ENCODE assay signal across 8 mouse cellular contexts in the genomic region with DNA sequence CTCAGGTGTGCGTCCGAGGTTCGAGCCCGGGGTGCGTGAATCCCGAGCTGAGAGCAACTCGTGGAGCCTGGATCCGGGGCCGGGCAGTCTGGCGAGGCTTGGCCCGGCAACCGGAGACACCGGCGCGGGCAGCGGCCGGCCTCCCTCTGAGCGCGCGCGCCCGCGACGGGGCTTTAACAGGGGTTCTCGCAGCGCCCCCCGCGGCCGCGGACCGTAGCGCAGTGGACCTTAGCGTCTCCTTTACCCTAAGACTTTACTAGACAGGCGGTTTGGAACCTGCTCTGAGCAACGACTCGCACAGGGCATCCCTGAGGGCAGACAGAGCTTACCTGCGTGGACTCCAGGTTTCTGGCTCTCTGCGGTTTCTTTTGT. TPM values are rescaled to one million over a fixed set of nuclear protein-coding genes. Genes with fewer than 3 reads are reported as not detected.
DNase-seq lines count a peak whose midpoint lies in the region; ATAC-seq and TF ChIP-seq lines count a peak whose summit lies in the region.

A gene (minus strand): TSS at position 167 of the 372 bp plus-strand sequence.

- peak; percentile 61 for TF ChIP-seq CTCF in liver, embryonic 14.5 days (IDR thresholded peaks at IDR 0.05; ENCODE audit: low read depth)
- peak; percentile 77 for TF ChIP-seq CTCF in stomach, postnatal 0 days (IDR thresholded peaks at IDR 0.05; ENCODE audit: low read depth)

- intact Hi-C loops in heart, postnatal 14 days (cut with DNase I): no loop called here

- peak within 1 kb of the TSS; percentile 79 for H3K4me2 ChIP-seq in forebrain, embryonic 16.5 days (ENCODE audit: low read length)
- peak within 1 kb of the TSS; percentile 51 for H3K4me2 ChIP-seq in liver, embryonic 14.5 days (ENCODE audit: low read depth)
- peak within 1 kb of the TSS; percentile 94 for H3K4me2 ChIP-seq in neural tube, embryonic 12.5 days (replicated peaks)
- peak within 1 kb of the TSS; percentile 83 for H3K4me2 ChIP-seq in stomach, postnatal 0 days (replicated peaks; ENCODE audit: low read depth)

- DNase-seq in CD8-positive naive resting alpha-beta T cell, adult 2 months (ENCODE audit: low read depth in 2 of 2, low spot score in 2 of 2): peak; percentile 56 to 69
- peak; percentile 7 for DNase-seq in cerebellum, adult 11-12 months
- DNase-seq in heart, postnatal 14 days: peak; percentile 90 to 92
- peak; percentile 95 for DNase-seq in kidney, postnatal 4 days
- peak in 2 of 3 experiments; percentile 14 to 19 for DNase-seq in liver, embryonic 14.5 days (ENCODE audit: low read depth in 3 of 3, low spot score in 3 of 3)
- DNase-seq in stomach, postnatal 0 days (ENCODE audit: low spot score): peak; percentile 89

- H3K4me3 ChIP-seq in forebrain, embryonic 16.5 days (replicated peaks; ENCODE audit: low read length): peak within 1 kb of the TSS; percentile 71
- peak within 1 kb of the TSS; percentile 30 to 44 for H3K4me3 ChIP-seq in liver, embryonic 14.5 days (ENCODE audit: insufficient read depth in 1 of 2, low read depth in 2 of 2, low read length in 2 of 2)
- peak within 1 kb of the TSS; percentile 61 for H3K4me3 ChIP-seq in neural tube, embryonic 12.5 days
- H3K4me3 ChIP-seq in stomach, postnatal 0 days (ENCODE audit: low read depth, low read length): peak within 1 kb of the TSS; percentile 64

- H3K9ac ChIP-seq in forebrain, embryonic 16.5 days (replicated peaks; ENCODE audit: low read depth, low read length): peak within 1 kb of the TSS; percentile 71
- no peak within 1 kb of the TSS for H3K9ac ChIP-seq in liver, embryonic 14.5 days (replicated peaks)
- H3K9ac ChIP-seq in neural tube, embryonic 12.5 days: peak within 1 kb of the TSS; percentile 70
- H3K9ac ChIP-seq in stomach, postnatal 0 days (ENCODE audit: low read length): peak within 1 kb of the TSS; percentile 63

- peaks cover 7% of the 10 kb centered on the region for H3K27me3 ChIP-seq in forebrain, embryonic 16.5 days (replicated peaks; ENCODE audit: control insufficient read depth, insufficient read depth, low read length)
- peaks cover 26% of the 10 kb centered on the region for H3K27me3 ChIP-seq in liver, embryonic 14.5 days (ENCODE audit: control insufficient read depth, insufficient read depth, low read length)
- peaks cover 24% of the 10 kb centered on the region for H3K27me3 ChIP-seq in neural tube, embryonic 12.5 days (replicated peaks)
- H3K27me3 ChIP-seq in stomach, postnatal 0 days (ENCODE audit: control insufficient read depth, insufficient read depth, low read length): no peaks in the 10 kb centered on the region

- no peak within 1 kb of the TSS for H3K27ac ChIP-seq in forebrain, embryonic 16.5 days (ENCODE audit: low read length)
- H3K27ac ChIP-seq in liver, embryonic 14.5 days: no peak within 1 kb of the TSS
- no peak within 1 kb of the TSS for H3K27ac ChIP-seq in neural tube, embryonic 12.5 days
- H3K27ac ChIP-seq in stomach, postnatal 0 days (replicated peaks): no peak within 1 kb of the TSS

- under 1% methylated on average over 38 of the region's 38 CpGs for WGBS in forebrain, embryonic 16.5 days
- WGBS in liver, embryonic 14.5 days (ENCODE audit: insufficient replicate concordance): 1% methylated on average over 38 of the region's 38 CpGs
- WGBS in neural tube, embryonic 12.5 days: under 1% methylated on average over 38 of the region's 38 CpGs
- under 1% methylated on average over 29 of the region's 38 CpGs for WGBS in stomach, postnatal 0 days

- no peaks in the 10 kb centered on the region for H3K36me3 ChIP-seq in forebrain, embryonic 16.5 days (ENCODE audit: control insufficient read depth, insufficient read depth)
- no peaks in the 10 kb centered on the region for H3K36me3 ChIP-seq in liver, embryonic 14.5 days (replicated peaks; ENCODE audit: control insufficient read depth, insufficient read depth, low read depth)
- no peaks in the 10 kb centered on the region for H3K36me3 ChIP-seq in neural tube, embryonic 12.5 days
- no peaks in the 10 kb centered on the region for H3K36me3 ChIP-seq in stomach, postnatal 0 days (ENCODE audit: control insufficient read depth, insufficient read depth, low read length)

- ATAC-seq in forebrain, embryonic 16.5 days: peak; percentile 93
- no peak for ATAC-seq in liver, embryonic 14.5 days (ENCODE audit: insufficient read depth)
- ATAC-seq in neural tube, embryonic 12.5 days (ENCODE audit: low FRiP score, low read depth): peak; percentile 87
- peak; percentile 85 for ATAC-seq in stomach, postnatal 0 days (ENCODE audit: low FRiP score, low TSS enrichment)

- peaks cover 5% of the 10 kb centered on the region; the same call in 1 of the 2 replicates for H3K4me1 ChIP-seq in forebrain, embryonic 16.5 days (replicated peaks; ENCODE audit: control insufficient read depth, insufficient read depth, low read length)
- H3K4me1 ChIP-seq in liver, embryonic 14.5 days (replicated peaks; ENCODE audit: control insufficient read depth in 2 of 2, insufficient read depth in 2 of 2, low read length in 1 of 2): no peaks in the 10 kb centered on the region
- H3K4me1 ChIP-seq in neural tube, embryonic 12.5 days: peaks cover 8% of the 10 kb centered on the region; the same call in 1 of the 2 replicates
- H3K4me1 ChIP-seq in stomach, postnatal 0 days (replicated peaks; ENCODE audit: control insufficient read depth, insufficient read depth): no peaks in the 10 kb centered on the region

- TF ChIP-seq EP300 in liver, embryonic 14.5 days (IDR thresholded peaks at IDR 0.05; ENCODE audit: low read depth): no peak
- no peak for TF ChIP-seq EP300 in stomach, postnatal 0 days (optimal IDR thresholded peaks at IDR 0.05)

- no peaks in the 10 kb centered on the region for H3K9me3 ChIP-seq in forebrain, embryonic 16.5 days (ENCODE audit: control insufficient read depth, low read length)
- no peaks in the 10 kb centered on the region for H3K9me3 ChIP-seq in liver, embryonic 14.5 days (ENCODE audit: control insufficient read depth, low read length)
- no peaks in the 10 kb centered on the region for H3K9me3 ChIP-seq in neural tube, embryonic 12.5 days
- H3K9me3 ChIP-seq in stomach, postnatal 0 days (ENCODE audit: control insufficient read depth, low read length): no peaks in the 10 kb centered on the region

RNA-seq across cellular contexts. Expression of the gene that starts here (rescaled TPM):
- 11.0 and 12.2 TPM in 2 replicates for polyA plus RNA-seq in forebrain, embryonic 16.5 days (2015; fragmentation: Nextera tagmentation; extraction: Ambion mirVana)
- total RNA-seq in heart, postnatal 14 days (2021): 1 to 10 TPM; 1.7 to 2.2 TPM
- 0.09 and 0.19 TPM in 2 replicates for polyA plus RNA-seq in liver, embryonic 14.5 days (2012; rRNA removed)
- 0.09 and 0.15 TPM in 2 replicates for polyA plus RNA-seq in liver, embryonic 14.5 days (2014; fragmentation: Nextera tagmentation; extraction: Ambion mirVana)
- polyA plus RNA-seq in neural tube, embryonic 12.5 days (2016; fragmentation: Nextera tagmentation; extraction: Ambion mirVana): 10.9 and 12.6 TPM in 2 replicates
- polyA plus RNA-seq in stomach, postnatal 0 days (2015; fragmentation: Nextera tagmentation; extraction: Ambion mirVana): 4.5 and 4.7 TPM in 2 replicates

Comparison
In these comparisons a context has a peak if more than half of its experiments do, and no peak if none do; other contexts are left out.
1. Peak in DNase-seq, H3K4me3 ChIP-seq and H3K4me2 ChIP-seq in liver, embryonic 14.5 days; RNA of the gene not detected or under 1 TPM.
2. DNase-seq: peak in every context shown above with its lines; median percentile 95 in kidney, postnatal 4 days; 91 in heart, postnatal 14 days; 89 in stomach, postnatal 0 days; 62 in CD8-positive naive resting alpha-beta T cell, adult 2 months; 16 in liver, embryonic 14.5 days; 7 in cerebellum, adult 11-12 months.